Mouse (Mus musculus) ES-E14 (cell line): ENCODE results near the gene Lins1.

Experiments
- CHD2 ChIP-seq: IDR thresholded peaks from 2 replicates; pipeline ENCODE4 v1.6.1; 2014; ENCODE audit warnings: mild to moderate bottlenecking, low read depth, low read length, inconsistent platforms
- HCFC1 ChIP-seq: IDR thresholded peaks from 2 replicates; pipeline ENCODE4 v1.6.1; 2012; ENCODE audit warnings: low read length, inconsistent platforms, borderline replicate concordance; ENCODE audit not compliant: insufficient read depth
- ZC3H11A ChIP-seq: IDR thresholded peaks from 2 replicates; pipeline ENCODE4 v1.6.1; 2012; ENCODE audit warnings: low read depth, mild to moderate bottlenecking, inconsistent platforms, low read length, borderline replicate concordance

DNA sequence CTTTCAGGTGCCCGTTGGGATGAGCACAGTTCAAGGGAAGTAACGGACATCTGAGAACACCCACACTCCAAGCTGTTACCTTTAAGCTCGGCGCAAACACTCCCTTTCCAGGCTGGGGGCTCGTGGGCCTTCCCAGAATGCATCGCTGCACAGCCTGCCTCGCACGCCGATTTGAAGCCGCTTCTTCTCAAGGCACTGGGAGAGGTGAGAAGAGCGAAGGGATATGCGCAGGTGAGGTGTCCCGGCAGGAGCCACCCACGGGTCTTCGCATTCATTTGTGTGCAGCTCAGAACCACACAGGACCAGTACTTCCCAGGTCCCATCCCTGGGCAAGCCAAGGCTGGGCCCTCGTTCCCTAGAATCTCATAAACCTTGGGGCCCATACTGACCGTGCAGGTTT is 43.7 kb downstream of the Lins1 start:
- TF ChIP-seq ZC3H11A (no peak), CHD2 (no peak), HCFC1 (no peak)
